Mouse (Mus musculus) megakaryocyte-erythroid progenitor cell, adult 5-6 weeks (primary cell): Measurements from ENCODE around the gene Gm42906. TPM values are rescaled to one million over a fixed set of nuclear protein-coding genes. Genes with fewer than 3 reads are reported as not detected.

Experiments
- ATAC-seq: replicated peaks from 2 replicates; pipeline ENCODE4 v1.8.0; 2016; ENCODE audit warnings: mild to moderate bottlenecking, inconsistent platforms; ENCODE audit not compliant: severe bottlenecking, poor library complexity, low FRiP score, low TSS enrichment
- total RNA-seq, 2 experiments: library from RNA; stranded (forward) in 1 of 2; stranded (reverse) in 1 of 2; fragments of 200-1000, 215-1000 nt in 1 of 2; fragments of >200 nt in 1 of 2; fragmentation: Nextera tagmentation in 1 of 2; gene quantifications; 2 replicates each; pipeline ENCODE4 v1.2.3; 2014 to 2017

The Gm42906 gene
- total RNA-seq, 2 experiments from 2014 or later = not detected

- ATAC-seq = no peak
Observed at GRCm38 (mm10) chr5:151333686-151334085, 94.3 kb downstream of the Gm42906 start.

- ATAC-seq = no peak
Observed at GRCm38 (mm10) chr5:151333191-151333594, 94.8 kb downstream of the Gm42906 start.

- no peak for ATAC-seq
Observed at GRCm38 (mm10) chr5:151315804-151316597, 112.0 kb downstream of the Gm42906 start.

GRCm38 (mm10) chr5:151300286-151300685, 127.7 kb downstream of the Gm42906 start:
- ATAC-seq = no peak

GRCm38 (mm10) chr5:151299576-151299975, 128.4 kb downstream of the Gm42906 start:
- no peak for ATAC-seq

- ATAC-seq = no peak
Observed at GRCm38 (mm10) chr5:151298371-151298770, 129.6 kb downstream of the Gm42906 start.

- ATAC-seq = no peak
Observed at GRCm38 (mm10) chr5:151296244-151296643, 131.7 kb downstream of the Gm42906 start.

- ATAC-seq = no peak
Observed at GRCm38 (mm10) chr5:151293591-151293990, 134.4 kb downstream of the Gm42906 start.

- ATAC-seq = peak; percentile 92
Observed at GRCm38 (mm10) chr5:151292310-151292709, 135.7 kb downstream of the Gm42906 start.

- ATAC-seq = no peak
Observed at GRCm38 (mm10) chr5:151286331-151286730, 141.6 kb downstream of the Gm42906 start.

GRCm38 (mm10) chr5:151279531-151279930, 148.4 kb downstream of the Gm42906 start:
- no peak for ATAC-seq

GRCm38 (mm10) chr5:151277927-151278326, 150.0 kb downstream of the Gm42906 start:
- no peak for ATAC-seq

- no peak for ATAC-seq
Observed at GRCm38 (mm10) chr5:151275986-151276385, 152.0 kb downstream of the Gm42906 start.

- no peak for ATAC-seq
Observed at GRCm38 (mm10) chr5:151274265-151274664, 153.7 kb downstream of the Gm42906 start.

- no peak for ATAC-seq
Observed at GRCm38 (mm10) chr5:151270815-151271214, 157.1 kb downstream of the Gm42906 start.

- no peak for ATAC-seq
Observed at GRCm38 (mm10) chr5:151266896-151267634, 160.9 kb downstream of the Gm42906 start.

GRCm38 (mm10) chr5:151261558-151261957, 166.4 kb downstream of the Gm42906 start:
- no peak for ATAC-seq

GRCm38 (mm10) chr5:151252213-151252612, 175.8 kb downstream of the Gm42906 start:
- ATAC-seq = no peak

GRCm38 (mm10) chr5:151251656-151252055, 176.3 kb downstream of the Gm42906 start:
- no peak for ATAC-seq

- ATAC-seq = peak; percentile 85
Observed at GRCm38 (mm10) chr5:151248671-151249620, 179.0 kb downstream of the Gm42906 start.
